Mouse (Mus musculus): ENCODE results near the gene Gm10053. TPM values are rescaled to one million over a fixed set of nuclear protein-coding genes. Genes with fewer than 3 reads are reported as not detected.

Gene Gm10053
- polyA plus RNA-seq, 1 experiment from 2014 or later, result 316 TPM

- peaks cover 3% of the 10 kb centered on the region; the same call in 1 of the 2 replicates for H3K4me1 ChIP-seq
- DNase-seq (ENCODE audit: low spot score), result no peak
- no peaks in the 10 kb centered on the region for H3K36me3 ChIP-seq (replicated peaks)
- H3K27me3 ChIP-seq (replicated peaks; ENCODE audit: low read depth, poor library complexity, severe bottlenecking), result peaks cover 12% of the 10 kb centered on the region
- H3K4me3 ChIP-seq, result no peak overlapping the region
- H3K27ac ChIP-seq (replicated peaks), result no peak overlapping the region
- 71% methylated on average over 4 of the region's 4 CpGs for WGBS
- H3K9me3 ChIP-seq, result no peaks in the 10 kb centered on the region
Observed at GRCm38 (mm10) chr19:24881237-24881636, 5.8 kb downstream of the Gm10053 start.

- DNase-seq (ENCODE audit: low spot score), result peak; percentile 63
- peaks cover 3% of the 10 kb centered on the region; the same call in 1 of the 2 replicates for H3K4me1 ChIP-seq
- WGBS, result 14% methylated on average over 5 of the region's 5 CpGs
- H3K27ac ChIP-seq (replicated peaks), result no peak overlapping the region
- no peaks in the 10 kb centered on the region for H3K9me3 ChIP-seq
- no peak overlapping the region for H3K4me3 ChIP-seq
- no peaks in the 10 kb centered on the region for H3K36me3 ChIP-seq (replicated peaks)
- H3K27me3 ChIP-seq (replicated peaks; ENCODE audit: low read depth, poor library complexity, severe bottlenecking), result peaks cover 34% of the 10 kb centered on the region
Observed at GRCm38 (mm10) chr19:24885504-24885903, 10.0 kb downstream of the Gm10053 start.

GRCm38 (mm10) chr19:24886888-24887287, 11.4 kb downstream of the Gm10053 start:
- no peak overlapping the region for H3K27ac ChIP-seq (replicated peaks)
- no peaks in the 10 kb centered on the region for H3K36me3 ChIP-seq (replicated peaks)
- WGBS, result 70% methylated on average over 3 of the region's 3 CpGs
- H3K4me3 ChIP-seq, result no peak overlapping the region
- H3K27me3 ChIP-seq (replicated peaks; ENCODE audit: low read depth, poor library complexity, severe bottlenecking), result peaks cover 34% of the 10 kb centered on the region
- no peak for DNase-seq (ENCODE audit: low spot score)
- H3K4me1 ChIP-seq, result peaks cover 3% of the 10 kb centered on the region; the same call in 1 of the 2 replicates
- no peaks in the 10 kb centered on the region for H3K9me3 ChIP-seq

- H3K27me3 ChIP-seq (replicated peaks; ENCODE audit: low read depth, poor library complexity, severe bottlenecking), result peaks cover 86% of the 10 kb centered on the region
- 18% methylated on average over 4 of the region's 4 CpGs for WGBS
Observed at GRCm38 (mm10) chr19:24896536-24896935, 21.1 kb downstream of the Gm10053 start.

GRCm38 (mm10) chr19:24897006-24897895, 21.8 kb downstream of the Gm10053 start:
- Histone ChIP-seq H3K4me1 (peaks cover 25% of the 10 kb centered on the region), H3K9me3 (no peaks in the 10 kb centered on the region), H3K36me3 (replicated peaks) (no peaks in the 10 kb centered on the region), H3K27ac (replicated peaks) (no peak overlapping the region), H3K27me3 (replicated peaks; ENCODE audit: low read depth, poor library complexity, severe bottlenecking) (peaks cover 90% of the 10 kb centered on the region), H3K4me3 (peak overlapping the region; percentile 40)
- peak; percentile 56 for DNase-seq (ENCODE audit: low spot score)
- WGBS, result 1% methylated on average over 57 of the region's 57 CpGs

More at GRCm38 (mm10) chr19:24896536-24896935, 21.1 kb downstream of the Gm10053 start:
- peak; percentile 12 for DNase-seq (ENCODE audit: low spot score)
- Histone ChIP-seq H3K36me3 (replicated peaks) (no peaks in the 10 kb centered on the region), H3K4me3 (no peak overlapping the region), H3K9me3 (no peaks in the 10 kb centered on the region), H3K27ac (replicated peaks) (no peak overlapping the region), H3K4me1 (peaks cover 25% of the 10 kb centered on the region)

- no peaks in the 10 kb centered on the region for H3K36me3 ChIP-seq (replicated peaks)
- H3K27me3 ChIP-seq (replicated peaks; ENCODE audit: low read depth, poor library complexity, severe bottlenecking), result peaks cover 90% of the 10 kb centered on the region
- H3K4me1 ChIP-seq, result peaks cover 25% of the 10 kb centered on the region
- DNase-seq (ENCODE audit: low spot score), result peak; percentile 58
- 2% methylated on average over 20 of the region's 20 CpGs for WGBS
- no peak overlapping the region for H3K27ac ChIP-seq (replicated peaks)
- H3K9me3 ChIP-seq, result no peaks in the 10 kb centered on the region
- peak overlapping the region; percentile 40 for H3K4me3 ChIP-seq
Observed at GRCm38 (mm10) chr19:24897896-24898736, 22.6 kb downstream of the Gm10053 start.

GRCm38 (mm10) chr19:24898737-24899577, 23.5 kb downstream of the Gm10053 start:
- Histone ChIP-seq H3K4me1 (peaks cover 25% of the 10 kb centered on the region), H3K36me3 (replicated peaks) (no peaks in the 10 kb centered on the region), H3K9me3 (no peaks in the 10 kb centered on the region), H3K4me3 (peak overlapping the region; percentile 59), H3K27ac (replicated peaks) (no peak overlapping the region), H3K27me3 (replicated peaks; ENCODE audit: low read depth, poor library complexity, severe bottlenecking) (peaks cover 95% of the 10 kb centered on the region)
- no peak for DNase-seq (ENCODE audit: low spot score)
- 3% methylated on average over 34 of the region's 34 CpGs for WGBS

GRCm38 (mm10) chr19:24899578-24900544, 24.4 kb downstream of the Gm10053 start:
- no peaks in the 10 kb centered on the region for H3K9me3 ChIP-seq
- H3K27ac ChIP-seq (replicated peaks), result no peak overlapping the region
- H3K27me3 ChIP-seq (replicated peaks; ENCODE audit: low read depth, poor library complexity, severe bottlenecking), result peaks cover 100% of the 10 kb centered on the region
- peak; percentile 70 for DNase-seq (ENCODE audit: low spot score)
- H3K36me3 ChIP-seq (replicated peaks), result no peaks in the 10 kb centered on the region
- WGBS, result under 1% methylated on average over 84 of the region's 84 CpGs
- peaks cover 25% of the 10 kb centered on the region for H3K4me1 ChIP-seq
- H3K4me3 ChIP-seq, result peak overlapping the region; percentile 59

- WGBS, result under 1% methylated on average over 27 of the region's 27 CpGs
- peaks cover 99% of the 10 kb centered on the region for H3K27me3 ChIP-seq (replicated peaks; ENCODE audit: low read depth, poor library complexity, severe bottlenecking)
- peak within 1 kb of the TSS; percentile 59 for H3K4me3 ChIP-seq
- no peak within 1 kb of the TSS for H3K27ac ChIP-seq (replicated peaks)
- no peak for DNase-seq (ENCODE audit: low spot score)
- peaks cover 25% of the 10 kb centered on the region for H3K4me1 ChIP-seq
- H3K36me3 ChIP-seq (replicated peaks), result no peaks in the 10 kb centered on the region
- H3K9me3 ChIP-seq, result no peaks in the 10 kb centered on the region
Observed at GRCm38 (mm10) chr19:24900581-24901220, 25.2 kb downstream of the Gm10053 start, which contains the start of gene Foxd4. Gene Foxd4, minus strand, starts transcription at chr19:24901197.

- Histone ChIP-seq H3K4me3 (no peak overlapping the region), H3K9me3 (no peaks in the 10 kb centered on the region), H3K4me1 (peaks cover 25% of the 10 kb centered on the region), H3K27ac (replicated peaks) (no peak overlapping the region), H3K27me3 (replicated peaks; ENCODE audit: low read depth, poor library complexity, severe bottlenecking) (peaks cover 91% of the 10 kb centered on the region), H3K36me3 (replicated peaks) (no peaks in the 10 kb centered on the region)
- WGBS, result 6% methylated on average over 3 of the region's 3 CpGs
- DNase-seq (ENCODE audit: low spot score), result peak; percentile 10
Observed at GRCm38 (mm10) chr19:24901666-24902065, 26.2 kb downstream of the Gm10053 start.

GRCm38 (mm10) chr19:24902256-24902655, 26.8 kb downstream of the Gm10053 start:
- H3K27ac ChIP-seq (replicated peaks), result no peak overlapping the region
- under 1% methylated on average over 2 of the region's 2 CpGs for WGBS
- peaks cover 24% of the 10 kb centered on the region for H3K4me1 ChIP-seq
- DNase-seq (ENCODE audit: low spot score), result no peak
- no peaks in the 10 kb centered on the region for H3K9me3 ChIP-seq
- no peak overlapping the region for H3K4me3 ChIP-seq
- peaks cover 85% of the 10 kb centered on the region for H3K27me3 ChIP-seq (replicated peaks; ENCODE audit: low read depth, poor library complexity, severe bottlenecking)
- no peaks in the 10 kb centered on the region for H3K36me3 ChIP-seq (replicated peaks)
